Mouse (Mus musculus): ENCODE results near the gene D630039A03Rik.
A peak's percentile ranks its signal among the peaks of the same experiment; 100 is the strongest.

D630039A03Rik gene

DNA sequence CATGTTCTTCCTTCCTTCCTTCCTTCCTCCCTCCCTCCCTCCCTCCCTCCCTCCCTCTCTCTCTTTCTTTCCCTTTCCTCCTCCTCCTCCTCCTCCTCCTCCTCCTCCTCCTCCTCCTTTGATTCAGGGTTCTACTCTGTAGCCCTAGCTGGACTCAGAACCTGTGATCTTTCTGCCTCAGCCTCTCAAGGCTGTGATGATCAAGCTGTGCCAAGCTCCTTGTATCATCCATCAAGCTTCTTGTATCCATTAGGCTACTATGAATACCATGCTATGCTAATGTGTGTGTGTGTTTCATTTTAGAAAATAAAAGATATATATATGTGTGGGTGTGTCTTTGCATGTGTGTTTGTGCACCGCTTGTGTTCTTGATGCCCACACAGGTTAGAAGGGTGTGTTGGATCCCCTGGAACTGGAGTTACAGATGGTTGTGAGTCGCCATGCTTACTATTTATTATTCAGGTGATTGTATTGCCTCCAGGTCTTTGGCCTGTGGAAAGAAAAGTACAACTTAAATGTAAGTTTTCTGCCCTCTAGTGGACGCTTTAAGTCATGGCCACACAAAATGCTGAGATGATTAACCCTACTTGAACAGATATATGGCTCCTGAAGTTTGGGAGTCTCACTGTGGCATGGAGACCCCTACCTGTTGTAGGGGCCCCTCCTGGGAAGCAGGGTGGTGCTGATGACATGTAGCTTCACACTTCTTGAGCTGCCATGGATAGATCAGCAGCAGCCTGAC lies 11.5 kb upstream of the D630039A03Rik start:
- no peak for DNase-seq (ENCODE audit: low spot score in 2 of 2)

DNA sequence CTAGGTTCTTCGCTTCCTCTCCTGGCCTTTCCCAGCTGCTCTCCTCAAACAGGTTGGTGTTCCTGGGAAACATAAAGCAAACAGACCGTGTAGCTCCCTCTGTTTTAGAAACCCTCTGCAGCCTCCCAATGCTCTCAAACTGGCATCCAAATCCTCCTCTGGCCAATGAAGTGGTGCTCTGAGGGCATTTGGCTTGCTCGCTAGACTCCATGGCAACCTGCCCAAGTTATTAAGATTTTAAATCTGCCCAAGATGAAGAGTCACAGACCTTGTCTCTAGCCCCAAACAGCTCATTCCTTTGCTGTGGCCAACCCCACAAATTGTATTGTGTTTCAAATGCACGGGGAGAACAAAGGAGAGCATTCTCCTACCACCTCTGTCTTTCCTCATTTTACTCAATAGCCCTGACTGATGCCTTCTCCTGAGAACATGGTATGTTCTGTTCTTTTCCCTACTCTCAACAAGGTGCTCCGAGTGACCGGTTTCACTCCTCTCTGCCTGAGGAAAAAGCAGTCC lies 8.5 kb upstream of the D630039A03Rik start:
- DNase-seq (ENCODE audit: low spot score in 2 of 2): no peak

DNA sequence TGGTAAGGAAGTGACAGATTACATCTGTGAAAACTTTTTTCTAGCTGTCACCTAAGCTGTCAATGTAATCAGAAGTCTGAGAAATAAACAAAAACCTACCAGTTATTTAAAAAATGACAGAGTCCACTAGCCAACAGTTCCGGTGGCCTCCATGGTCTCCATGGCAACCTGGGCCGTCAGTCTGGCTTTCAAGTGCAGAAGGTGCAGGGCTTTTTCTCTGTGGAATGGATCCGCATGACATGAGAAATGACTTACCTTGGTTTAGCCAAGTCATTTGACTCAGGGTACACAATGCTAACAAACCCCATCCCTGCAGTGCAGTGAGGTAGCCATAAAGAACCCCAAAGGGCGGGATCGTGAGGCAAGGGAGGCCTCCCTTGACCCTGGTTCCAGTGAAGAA lies 6.1 kb upstream of the D630039A03Rik start:
- no peak for DNase-seq (ENCODE audit: low spot score in 2 of 2)

DNA sequence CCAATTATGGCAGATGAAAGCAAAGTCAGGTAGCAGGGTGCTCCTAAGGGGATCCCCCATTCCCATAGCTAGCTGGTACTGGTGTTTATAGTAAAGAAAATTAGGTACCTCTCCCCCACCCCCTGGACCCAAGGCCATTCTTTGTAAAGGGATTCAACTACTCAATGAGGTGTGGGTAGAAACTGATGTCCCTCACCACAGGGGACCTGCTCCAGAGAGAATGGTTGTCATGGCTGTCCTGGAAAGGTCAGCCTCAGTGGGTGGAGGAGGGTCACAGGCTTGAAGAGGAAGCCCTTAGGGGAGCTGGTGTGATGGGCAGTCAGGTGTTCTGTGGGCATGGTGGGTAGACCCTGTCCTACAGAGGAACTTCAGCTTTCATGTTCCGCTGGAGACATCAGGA lies 4.4 kb upstream of the D630039A03Rik start:
- DNase-seq (ENCODE audit: low spot score in 2 of 2): no peak

DNA sequence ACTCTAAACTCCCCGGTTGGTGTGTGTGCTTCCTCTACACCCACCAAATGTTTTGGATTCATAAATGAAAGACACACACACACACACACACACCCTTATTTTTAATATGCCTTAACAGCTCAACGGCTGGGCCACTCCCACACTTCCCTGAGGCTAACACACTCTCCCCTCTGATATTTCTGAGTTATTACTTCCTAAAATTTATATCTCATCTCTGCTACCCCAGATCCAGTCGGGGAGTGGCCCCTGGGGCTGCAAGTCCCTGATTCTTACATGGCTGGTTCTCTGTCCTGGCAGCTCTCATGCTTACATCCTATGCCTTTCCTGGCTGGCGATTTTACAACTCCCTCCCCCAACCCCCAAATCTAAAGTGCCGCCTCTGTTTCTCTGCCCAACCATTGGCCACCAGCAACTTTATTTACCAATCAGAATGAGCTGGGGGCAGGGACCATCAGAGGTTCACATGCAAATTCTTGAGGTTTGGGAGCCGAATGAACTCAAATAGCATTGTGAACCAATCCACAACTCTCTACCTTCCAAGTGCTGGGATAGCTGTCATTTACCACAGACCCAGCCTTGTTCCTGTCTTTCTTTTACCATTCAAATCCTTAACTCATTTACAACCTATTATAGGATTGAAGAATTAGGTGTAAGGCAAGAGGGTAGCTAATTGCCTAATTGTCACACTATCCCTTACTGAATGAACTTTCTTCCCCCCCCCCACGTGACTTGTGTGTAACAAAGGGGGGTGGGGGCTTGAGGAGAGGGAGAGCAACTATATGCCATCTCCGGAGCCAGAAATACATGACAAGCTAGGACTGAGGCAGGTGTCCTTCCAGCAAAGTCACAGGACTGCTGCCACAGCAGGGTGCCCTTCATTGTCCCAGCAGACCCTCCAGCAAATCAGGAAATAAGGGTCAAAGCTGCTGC lies 3.7 kb upstream of the D630039A03Rik start:
- DNase-seq (ENCODE audit: low spot score in 2 of 2): no peak

DNA sequence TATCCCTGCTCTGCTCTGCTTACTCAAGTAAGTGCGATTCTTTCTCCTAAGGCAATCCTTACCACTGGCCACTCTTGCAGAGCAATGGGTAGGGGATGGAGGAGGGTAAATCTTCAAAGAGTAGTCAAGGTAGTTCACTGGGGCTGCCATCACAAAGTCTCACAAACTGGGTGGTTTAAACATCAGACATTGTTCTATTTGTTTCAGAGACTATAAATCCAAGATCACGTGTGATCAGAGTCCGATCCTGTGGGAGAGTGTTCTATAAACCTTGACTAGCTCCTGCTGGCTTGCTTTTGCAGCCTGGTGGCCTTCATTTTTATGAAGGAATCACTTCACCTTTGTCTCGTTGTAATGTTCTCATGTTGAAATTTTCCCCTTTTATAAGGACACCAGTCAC lies 614 bp upstream of the D630039A03Rik start:
- no peak for DNase-seq (ENCODE audit: low spot score in 2 of 2)

DNA sequence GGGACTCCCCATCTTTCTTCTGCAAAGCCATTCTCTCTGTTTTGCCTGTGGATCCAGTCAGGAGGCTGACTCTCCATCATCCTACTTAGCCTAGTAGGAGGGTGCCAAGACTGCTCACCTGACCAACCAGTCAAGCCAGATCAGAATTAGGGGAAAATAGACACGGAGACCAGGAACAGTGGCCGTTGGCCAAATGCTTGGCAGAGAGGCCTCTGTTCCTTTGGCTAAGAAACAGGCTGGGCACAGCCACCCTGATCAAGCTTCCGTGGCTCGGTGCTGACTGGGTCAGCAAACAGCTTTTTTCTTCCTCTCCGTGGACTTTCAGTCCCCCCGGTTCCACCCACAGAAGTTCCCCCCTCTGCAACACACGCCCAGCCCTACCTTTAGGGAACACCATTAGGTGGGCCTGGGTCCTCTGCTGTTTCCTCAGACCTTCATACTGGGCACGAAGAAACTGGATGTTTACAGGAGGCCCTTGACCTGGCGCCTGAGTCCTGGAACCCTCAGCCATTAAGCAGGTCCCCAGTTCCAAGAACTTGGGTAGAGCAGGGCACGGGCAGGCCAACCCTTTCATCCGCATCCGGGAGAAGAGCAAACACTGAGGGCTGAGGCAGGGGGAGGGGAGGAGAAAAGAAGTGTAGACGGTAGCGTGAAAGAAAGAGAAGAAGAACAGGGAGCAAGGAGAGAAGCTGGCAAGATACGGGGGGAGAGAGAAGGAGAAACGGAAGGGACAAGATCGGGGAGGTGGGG lies 706 bp downstream of the D630039A03Rik start:
- DNase-seq (ENCODE audit: low spot score in 2 of 2): no peak

DNA sequence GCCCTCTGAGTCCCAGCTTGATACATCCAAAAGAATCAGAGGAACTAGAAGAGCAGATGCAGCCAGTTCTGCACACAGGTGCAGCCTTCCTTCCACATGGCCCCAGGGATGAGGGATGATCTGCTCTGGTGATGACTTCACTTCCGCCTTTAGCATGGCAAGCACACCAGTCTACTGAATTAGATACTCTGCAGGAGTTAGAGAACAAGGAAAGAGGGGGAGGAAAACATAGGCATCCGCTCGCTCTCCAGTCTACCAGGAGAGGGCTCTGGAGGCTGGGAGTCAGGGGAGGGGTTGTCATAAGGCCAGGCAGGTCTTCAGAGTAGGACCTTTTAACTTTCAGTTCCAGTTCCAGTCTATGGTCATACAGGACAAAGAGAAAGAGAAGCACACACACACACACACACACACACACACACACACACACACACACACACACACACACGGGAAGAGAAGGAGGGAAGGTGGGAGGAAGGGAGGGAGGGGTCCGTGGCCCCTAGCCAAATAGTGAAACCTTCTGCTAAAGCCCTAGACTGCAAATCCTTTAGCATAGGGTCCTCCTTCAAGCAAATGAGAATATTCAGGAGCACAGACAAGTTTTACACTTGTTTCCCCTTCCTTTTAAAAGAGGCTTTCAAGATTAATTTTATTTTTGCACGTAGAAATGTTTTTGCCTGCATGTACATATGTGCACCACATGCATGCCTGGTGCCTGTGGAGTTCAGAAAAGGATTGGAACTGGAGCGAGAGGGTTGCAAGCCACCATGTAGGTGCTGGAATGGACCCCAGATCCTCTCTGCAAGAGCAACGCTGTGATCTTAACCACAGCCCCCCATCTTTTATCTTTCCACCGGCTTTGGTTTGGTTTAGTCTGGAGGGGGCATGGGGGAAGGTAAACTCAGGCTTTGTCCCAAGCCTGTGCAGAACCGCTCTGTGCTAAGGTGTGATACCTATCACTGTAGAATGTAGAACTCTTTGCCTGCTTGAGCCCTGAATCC lies 1.6 kb downstream of the D630039A03Rik start:
- DNase-seq (ENCODE audit: low spot score in 2 of 2): no peak

DNA sequence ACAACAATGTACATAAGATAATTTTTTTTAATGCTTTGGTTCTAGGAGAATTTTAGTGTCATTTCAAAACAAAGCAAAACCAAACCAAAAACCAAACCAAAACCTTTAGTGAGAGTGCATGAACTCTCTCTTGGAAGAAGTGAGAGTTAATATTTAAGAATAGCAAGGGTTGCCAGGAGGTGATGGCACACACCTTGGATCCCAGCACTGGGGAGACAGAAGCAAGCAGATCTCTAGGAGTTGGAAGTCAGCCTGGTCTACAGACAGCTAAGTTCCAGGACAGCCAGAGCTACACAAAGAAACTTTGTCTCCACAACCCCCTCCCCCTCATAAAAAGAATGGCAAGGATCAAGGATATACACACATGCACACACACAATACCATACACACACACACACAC lies 3.1 kb downstream of the D630039A03Rik start:
- DNase-seq (ENCODE audit: low spot score in 2 of 2): no peak

DNA sequence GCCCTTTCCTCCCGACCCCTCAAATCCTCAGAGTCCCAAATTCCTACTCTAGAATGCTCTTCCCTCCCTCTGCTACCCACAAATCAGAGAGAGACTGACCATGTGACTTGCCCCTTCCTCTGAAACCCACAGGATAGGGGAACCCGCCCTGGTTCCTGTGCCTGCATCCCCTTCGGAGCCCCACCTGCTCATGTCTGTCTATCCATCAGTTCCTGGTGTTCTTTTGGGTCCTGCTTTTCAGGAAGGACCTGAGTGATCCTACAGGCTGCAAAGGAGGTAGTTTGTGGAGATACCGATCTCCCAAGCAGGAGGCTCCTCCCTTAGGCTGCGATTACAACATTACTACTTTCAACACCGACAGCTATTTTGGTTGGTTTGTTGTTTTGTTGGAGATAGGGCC lies 7.2 kb downstream of the D630039A03Rik start:
- DNase-seq (ENCODE audit: low spot score in 2 of 2): no peak

DNA sequence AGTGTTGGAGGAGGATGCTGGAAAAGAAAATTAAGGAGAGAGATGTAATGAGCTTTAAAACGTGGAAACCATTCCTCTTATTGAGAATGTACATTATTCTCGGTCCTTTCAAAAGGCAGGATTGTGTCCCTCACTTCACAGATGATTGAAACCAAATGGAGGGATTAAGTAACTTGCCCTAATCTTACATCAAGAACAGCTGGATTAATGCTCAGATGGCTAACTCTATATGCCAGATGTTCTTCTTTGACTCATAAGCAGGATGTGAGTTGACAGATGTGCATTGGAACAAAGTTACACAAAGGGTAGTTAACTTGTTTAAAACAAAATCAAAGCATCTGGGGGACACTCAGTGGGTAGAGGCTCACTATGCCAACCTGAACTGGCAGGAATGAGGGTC lies 9.4 kb downstream of the D630039A03Rik start:
- no peak for DNase-seq (ENCODE audit: low spot score in 2 of 2)

DNA sequence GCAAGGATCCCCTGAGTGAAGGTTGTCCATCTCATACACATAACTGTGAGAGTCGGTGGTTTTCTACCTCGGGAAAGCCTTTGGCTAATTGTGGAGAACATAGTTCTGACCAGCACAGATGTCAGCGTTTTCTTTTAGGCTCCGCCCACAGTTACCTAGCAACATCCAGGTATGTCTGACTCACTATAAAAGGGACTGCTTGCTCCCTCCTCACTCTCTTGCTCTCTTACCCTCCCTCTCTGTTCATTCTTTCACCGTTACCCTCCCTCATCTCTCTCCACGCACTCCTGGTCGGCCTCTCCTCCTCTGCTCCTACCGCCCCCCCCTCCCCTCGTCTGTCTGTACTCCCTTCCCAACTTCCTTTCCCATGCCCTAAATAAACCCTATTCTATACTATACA lies 11.5 kb downstream of the D630039A03Rik start:
- DNase-seq (ENCODE audit: low spot score in 2 of 2): no peak

DNA sequence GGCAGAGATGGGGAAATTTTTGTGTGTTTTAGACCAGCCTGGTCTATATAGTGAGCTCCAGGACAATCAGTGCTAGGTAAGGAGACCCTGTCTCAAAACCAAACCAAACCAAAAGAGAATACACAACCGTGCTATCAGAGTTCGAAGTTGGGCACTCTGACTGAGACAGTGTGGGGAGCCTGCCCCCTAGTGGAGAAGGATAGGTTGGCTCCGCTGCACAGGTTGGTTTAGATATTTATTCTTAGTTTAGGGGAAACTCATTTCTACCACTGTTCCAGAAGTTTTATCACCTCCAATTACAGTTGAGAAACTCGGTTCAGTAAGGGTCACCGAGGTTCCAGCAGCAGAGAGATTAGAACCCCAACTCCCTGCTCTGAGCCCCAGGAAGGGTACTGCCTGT lies 11.9 kb downstream of the D630039A03Rik start:
- DNase-seq (ENCODE audit: low spot score in 2 of 2): peak; percentile 38 to 48

DNA sequence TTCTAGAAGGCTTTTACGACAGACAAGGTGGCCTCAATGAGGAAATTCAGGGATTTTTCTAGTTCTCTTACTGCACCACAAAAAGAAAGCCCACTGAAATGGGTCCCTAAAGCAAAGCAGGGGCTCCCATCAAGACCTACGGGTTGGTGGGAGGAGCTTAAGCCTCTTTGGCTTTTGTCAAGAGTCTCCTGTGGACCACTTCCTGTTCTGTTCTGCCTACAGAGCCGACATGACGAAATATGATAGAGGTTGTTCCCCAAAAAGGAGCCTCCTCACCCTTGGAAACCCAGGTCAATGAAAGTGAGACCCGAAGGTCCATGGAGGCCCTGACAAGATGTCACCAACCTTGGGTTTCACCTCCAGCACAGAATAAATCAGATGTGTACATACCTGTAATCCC lies 13.5 kb downstream of the D630039A03Rik start:
- no peak for DNase-seq (ENCODE audit: low spot score in 2 of 2)

DNA sequence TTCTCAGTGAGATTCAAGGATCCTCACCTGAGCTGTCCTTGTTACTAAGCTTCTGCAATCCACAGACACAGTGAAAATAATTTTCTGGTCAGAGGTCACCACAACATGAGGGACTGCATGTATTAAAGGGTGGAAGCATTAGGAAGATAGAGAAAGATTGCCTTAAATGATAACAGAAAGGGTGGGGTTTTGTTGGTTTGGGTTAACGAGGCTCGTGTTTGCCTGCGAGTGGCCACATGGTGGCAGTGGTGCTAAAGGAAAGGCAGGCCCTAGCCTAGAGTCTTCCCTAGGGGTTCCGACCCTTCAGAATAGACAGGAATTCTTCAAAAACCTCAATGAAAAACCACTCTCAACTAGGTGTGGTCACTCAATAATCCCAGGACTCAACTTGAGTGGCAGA lies 14.9 kb downstream of the D630039A03Rik start:
- peak; percentile 11 to 19 for DNase-seq (ENCODE audit: low spot score in 2 of 2)

DNA sequence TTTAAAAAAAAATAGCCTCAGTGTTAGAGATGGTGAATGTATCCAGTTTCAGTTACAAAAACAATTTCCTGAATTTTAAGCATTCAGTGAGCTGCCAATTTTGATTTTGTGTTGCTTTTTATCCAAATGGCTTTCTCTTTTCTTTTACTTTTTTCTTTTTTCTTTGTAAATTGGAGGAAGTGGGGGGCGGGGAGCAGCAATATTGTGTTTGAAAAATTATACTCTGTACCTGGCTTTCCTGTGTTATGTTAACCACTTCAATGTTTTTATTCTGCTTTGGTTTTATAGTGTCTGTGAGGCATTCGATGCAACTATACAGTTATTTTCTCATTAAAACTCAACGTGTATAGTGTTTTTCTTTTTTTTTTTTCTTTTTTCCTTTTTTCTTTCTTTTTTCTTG lies 19.5 kb downstream of the D630039A03Rik start:
- no peak for DNase-seq (ENCODE audit: low spot score in 2 of 2)

DNA sequence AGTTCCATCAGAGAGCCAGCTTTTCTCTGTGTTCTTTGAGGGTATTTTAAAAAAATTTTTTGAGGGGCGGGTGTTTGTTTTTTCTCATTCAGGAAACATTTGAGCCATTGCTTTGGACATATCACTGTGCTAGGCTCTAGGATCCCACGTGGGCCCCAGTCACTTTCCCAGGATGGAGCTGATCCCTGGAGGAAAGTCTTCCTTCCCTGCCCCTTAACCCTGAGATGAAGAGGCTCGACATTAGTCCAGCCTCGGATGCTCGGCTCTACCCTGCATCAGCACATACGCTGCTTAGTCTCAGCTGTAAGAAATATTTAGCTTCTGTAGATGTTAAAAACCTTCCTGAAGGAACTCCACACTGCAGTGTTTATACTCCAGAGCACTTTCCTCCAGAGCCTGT lies 20.2 kb downstream of the D630039A03Rik start:
- no peak for DNase-seq (ENCODE audit: low spot score in 2 of 2)

DNA sequence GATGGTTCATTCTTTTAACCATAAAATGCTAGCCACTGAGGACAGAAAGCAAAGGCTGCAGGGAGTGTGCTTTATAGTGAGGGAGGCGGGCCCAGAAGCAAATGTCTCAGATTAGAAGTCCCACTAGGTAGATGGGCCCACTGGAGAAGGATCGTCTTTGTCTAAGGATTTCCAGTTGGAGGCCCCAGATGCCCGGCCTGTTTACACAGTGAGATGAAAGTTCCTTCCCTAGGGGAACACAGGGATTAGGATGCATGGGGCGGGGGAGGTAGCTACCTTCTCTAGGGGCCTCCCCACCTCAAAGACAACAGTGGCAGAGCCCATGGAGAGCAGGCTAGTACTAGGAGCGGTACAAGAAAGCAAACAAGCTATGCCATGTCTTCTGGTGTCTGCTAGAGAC lies 21.0 kb downstream of the D630039A03Rik start:
- no peak for DNase-seq (ENCODE audit: low spot score in 2 of 2)

DNA sequence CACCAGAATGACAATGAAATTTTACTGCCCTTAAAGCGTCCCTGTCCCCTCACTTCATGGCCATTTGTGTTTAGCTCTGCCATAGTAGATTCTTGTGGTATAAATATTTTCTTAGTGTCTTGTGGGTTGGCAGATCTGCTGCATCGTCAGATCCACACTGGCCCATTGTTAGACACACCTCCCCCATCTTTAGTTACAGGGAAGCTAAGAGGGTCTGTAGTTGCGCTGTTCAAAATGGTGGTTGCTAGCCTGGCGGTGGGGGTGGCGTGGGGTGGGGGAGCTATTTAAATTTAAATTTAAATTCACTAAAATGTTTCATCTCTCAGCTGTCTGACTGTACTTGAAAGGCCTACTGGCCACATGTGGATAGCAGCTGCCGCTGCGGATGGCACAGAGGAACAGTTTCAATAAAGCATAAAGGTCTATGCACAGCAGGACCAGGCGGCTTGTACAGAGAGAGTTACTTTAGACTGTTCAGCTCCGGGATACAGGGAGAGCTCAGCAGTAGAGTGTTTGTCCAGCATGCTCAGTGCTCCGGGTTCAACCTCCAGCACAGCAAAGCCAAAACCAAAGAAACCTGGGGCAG lies 24.0 kb downstream of the D630039A03Rik start:
- DNase-seq (ENCODE audit: low spot score in 2 of 2): no peak

DNA sequence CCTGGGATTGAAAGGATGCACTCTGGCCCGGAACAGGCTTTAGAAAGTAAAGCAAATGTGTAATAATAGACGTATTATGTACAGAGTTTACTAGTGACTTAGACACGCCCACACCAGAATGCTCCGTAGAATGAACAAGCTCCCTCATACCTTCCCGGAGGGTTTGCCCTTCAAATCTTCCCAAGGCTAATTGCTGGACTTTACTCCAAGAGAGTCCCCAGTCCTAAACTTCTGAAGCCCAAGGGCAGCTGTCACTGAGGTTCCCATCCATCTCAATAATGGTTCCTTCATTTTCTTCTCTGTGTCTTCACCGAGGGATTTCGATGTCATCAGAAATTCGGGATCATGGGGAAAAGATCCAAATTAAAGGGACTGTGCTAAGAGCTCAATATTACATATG lies 26.3 kb downstream of the D630039A03Rik start:
- DNase-seq (ENCODE audit: low spot score in 2 of 2): no peak
